Mouse (Mus musculus) spleen, adult 2 months (tissue): ENCODE results near the gene Prox1.

Experiments used
- CTCF ChIP-seq: fragments of 200-500 bp; IDR thresholded peaks from 2 replicates; pipeline ENCODE4 v1.5.1; 2011; ENCODE audit warnings: mild to moderate bottlenecking, inconsistent platforms; ENCODE audit not compliant: insufficient read depth, insufficient read length, insufficient replicate concordance; ENCODE audit errors: extremely low read depth
- POLR2A ChIP-seq: fragments of 200-500 bp; IDR thresholded peaks from 2 replicates; pipeline ENCODE4 v1.6.1; 2011; ENCODE audit warnings: low read depth, low read length, inconsistent platforms

DNA sequence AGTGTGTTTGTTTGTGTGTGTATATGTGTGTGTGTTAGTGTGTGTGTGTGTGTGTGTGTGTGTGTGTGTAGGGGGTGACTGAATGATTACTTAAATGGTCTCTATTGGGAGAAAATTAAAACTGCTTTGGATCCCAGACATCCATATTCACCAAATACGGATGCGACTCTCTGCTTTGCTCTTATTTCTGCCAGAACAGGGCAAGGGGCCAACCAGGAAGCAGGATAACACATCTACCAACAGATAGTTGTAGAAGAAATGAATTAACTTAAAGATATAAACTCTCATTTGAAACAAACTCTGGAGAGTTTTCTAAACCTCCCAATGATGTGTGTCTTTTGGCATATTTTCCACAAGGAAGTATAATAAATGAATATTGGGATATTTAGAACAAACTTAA is 35.2 kb upstream of the Prox1 start:
- TF ChIP-seq CTCF = no peak
- TF ChIP-seq POLR2A = no peak
